Mouse (Mus musculus): ENCODE results near the gene Nacad.
"Not testable (repeated sequence)": the region's sequence is repeated elsewhere in the genome, so short reads cannot be mapped to it uniquely, and the experiment has no call there.

GRCm38 (mm10) chr11:6652978-6653377, 47.1 kb upstream of the Nacad start:
- not testable (repeated sequence) for TF ChIP-seq CTCF (IDR thresholded peaks at IDR 0.05; ENCODE audit: insufficient read depth, low read length); POLR2A (IDR thresholded peaks at IDR 0.05; ENCODE audit: borderline replicate concordance, extremely low read depth, low read depth, low read length)
